Mouse (Mus musculus): Measurements from ENCODE around the gene Ntsr1.

- no peak for TF ChIP-seq CTCF (IDR thresholded peaks at IDR 0.05; ENCODE audit: low read depth)
- TF ChIP-seq EP300 (IDR thresholded peaks at IDR 0.05; ENCODE audit: low read depth): no peak
These were observed 47.8 kb downstream of the Ntsr1 start for GRCm38 (mm10) chr2:180547384-180548106.

All from heart, postnatal 0 days (tissue).